Mouse (Mus musculus) stomach, embryonic 15.5 days (tissue): ENCODE measurements around the gene Plekhh2. TPM values are rescaled to one million over a fixed set of nuclear protein-coding genes. Genes with fewer than 3 reads are reported as not detected.

ENCODE experiments used
- ATAC-seq: fragments of 200-750 bp; cut with Nextera tagmentation; 2 replicates; pipeline ENCODE4 v1.8.0; 2017; ENCODE audit warnings: low read depth, moderate number of reproducible peaks, moderate TSS enrichment; ENCODE audit not compliant: insufficient read depth, low FRiP score
- H3K27ac ChIP-seq: fragments of 300-500 bp; sonication (generic); 2 replicates; pipeline ENCODE4 v1.5.1; 2015; ENCODE audit warnings: mild to moderate bottlenecking, inconsistent platforms
- H3K27me3 ChIP-seq: fragments of 300-500 bp; sonication (generic); replicated peaks from 2 replicates; pipeline ENCODE4 v1.6.1; 2015; ENCODE audit warnings: inconsistent platforms
- H3K36me3 ChIP-seq: fragments of 300-500 bp; sonication (generic); 2 replicates; pipeline ENCODE4 v1.6.1; 2015; ENCODE audit warnings: inconsistent platforms
- H3K4me1 ChIP-seq: fragments of 300-500 bp; sonication (generic); 2 replicates; pipeline ENCODE4 v1.6.1; 2015; ENCODE audit warnings: inconsistent platforms
- H3K4me2 ChIP-seq: fragments of 300-500 bp; sonication (generic); 2 replicates; pipeline ENCODE4 v1.6.1; 2015; ENCODE audit warnings: mild to moderate bottlenecking, inconsistent platforms
- H3K4me3 ChIP-seq: fragments of 300-500 bp; sonication (generic); replicated peaks from 2 replicates; pipeline ENCODE4 v1.5.1; 2015; ENCODE audit warnings: inconsistent platforms
- H3K9ac ChIP-seq: fragments of 300-500 bp; sonication (generic); 2 replicates; pipeline ENCODE4 v1.6.1; 2015; ENCODE audit warnings: inconsistent platforms
- H3K9me3 ChIP-seq: fragments of 300-500 bp; sonication (generic); 2 replicates; pipeline ENCODE4 v1.6.1; 2016; ENCODE audit warnings: inconsistent platforms
- WGBS: fragments of 180-500 bp; shearing (Covaris S2); methylation state at CpG from one replicate; pipeline ENCODE4 v1.1.7; 2015; 5-methylcytosine and 5-hydroxymethylcytosine counted together
- polyA plus RNA-seq: library from polyadenylated mRNA; unstranded; fragments of >200 nt; fragmentation: Nextera tagmentation; extraction: Ambion mirVana; gene quantifications from 2 replicates; pipeline ENCODE4 v1.2.1, GENCODE M21; 2015

The Plekhh2 gene
- polyA plus RNA-seq, 1 experiment from 2014 or later: 7.8 TPM

DNA sequence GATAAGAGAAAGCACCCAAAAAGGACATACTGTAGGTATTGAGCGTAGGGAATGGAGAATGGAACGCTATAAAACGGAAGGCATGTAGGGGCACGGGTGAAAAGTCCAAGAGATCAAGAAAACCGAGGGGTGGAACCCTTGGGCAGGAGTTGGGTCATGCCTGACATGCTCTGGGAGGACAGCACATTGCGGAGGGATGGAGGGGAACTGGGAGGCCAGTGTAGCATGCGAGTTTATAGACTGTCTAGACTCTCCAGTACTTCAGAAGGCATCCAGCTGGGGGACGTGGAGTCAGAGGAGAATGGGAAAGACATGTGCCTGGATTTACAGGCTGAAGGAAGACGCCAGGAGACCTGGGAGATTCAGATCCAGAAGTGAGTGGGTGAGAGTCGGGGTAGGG lies 68.1 kb downstream of the Plekhh2 start:
- no peak overlapping the region for H3K4me2 ChIP-seq
- H3K9ac ChIP-seq: no peak overlapping the region
- H3K9me3 ChIP-seq: no peaks in the 10 kb centered on the region
- no peaks in the 10 kb centered on the region for H3K4me1 ChIP-seq
- H3K27me3 ChIP-seq: no peaks in the 10 kb centered on the region
- 86% methylated on average over 10 of the region's 10 CpGs for WGBS
- H3K27ac ChIP-seq: no peak overlapping the region
- ATAC-seq: no peak
- H3K36me3 ChIP-seq: no peaks in the 10 kb centered on the region
- no peak overlapping the region for H3K4me3 ChIP-seq

DNA sequence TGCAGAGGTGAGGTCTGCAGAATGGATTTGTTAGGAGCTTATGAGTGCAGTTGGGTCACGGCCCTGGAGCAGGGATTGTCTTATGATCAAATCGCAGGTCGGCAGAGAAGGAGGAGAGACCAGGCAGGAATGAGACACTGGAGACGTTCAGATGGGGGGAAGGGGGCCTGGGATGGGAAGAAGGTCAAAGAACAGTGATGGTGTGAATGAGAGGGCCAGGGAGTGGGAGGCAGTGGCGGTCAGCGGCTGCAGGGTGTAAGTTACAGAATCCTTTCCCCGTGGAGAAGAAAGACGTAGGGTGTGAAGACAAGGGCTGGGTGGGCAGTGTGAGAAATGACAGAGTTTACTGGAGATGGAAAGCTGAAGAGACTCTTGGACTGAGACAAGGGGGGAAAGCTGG lies 69.1 kb downstream of the Plekhh2 start:
- H3K4me1 ChIP-seq: 0 out of 2 replicates have a peak, but pooled peaks cover 4% of the 10 kb centered on the region
- ATAC-seq: no peak
- H3K9me3 ChIP-seq: no peaks in the 10 kb centered on the region
- H3K4me3 ChIP-seq: no peak overlapping the region
- H3K27me3 ChIP-seq: no peaks in the 10 kb centered on the region
- H3K9ac ChIP-seq: no peak overlapping the region
- no peak overlapping the region for H3K4me2 ChIP-seq
- WGBS: 67% methylated on average over 8 of the region's 8 CpGs
- H3K36me3 ChIP-seq: no peaks in the 10 kb centered on the region
- H3K27ac ChIP-seq: peak overlapping the region; percentile 59; the same call in 1 of the 2 replicates

DNA sequence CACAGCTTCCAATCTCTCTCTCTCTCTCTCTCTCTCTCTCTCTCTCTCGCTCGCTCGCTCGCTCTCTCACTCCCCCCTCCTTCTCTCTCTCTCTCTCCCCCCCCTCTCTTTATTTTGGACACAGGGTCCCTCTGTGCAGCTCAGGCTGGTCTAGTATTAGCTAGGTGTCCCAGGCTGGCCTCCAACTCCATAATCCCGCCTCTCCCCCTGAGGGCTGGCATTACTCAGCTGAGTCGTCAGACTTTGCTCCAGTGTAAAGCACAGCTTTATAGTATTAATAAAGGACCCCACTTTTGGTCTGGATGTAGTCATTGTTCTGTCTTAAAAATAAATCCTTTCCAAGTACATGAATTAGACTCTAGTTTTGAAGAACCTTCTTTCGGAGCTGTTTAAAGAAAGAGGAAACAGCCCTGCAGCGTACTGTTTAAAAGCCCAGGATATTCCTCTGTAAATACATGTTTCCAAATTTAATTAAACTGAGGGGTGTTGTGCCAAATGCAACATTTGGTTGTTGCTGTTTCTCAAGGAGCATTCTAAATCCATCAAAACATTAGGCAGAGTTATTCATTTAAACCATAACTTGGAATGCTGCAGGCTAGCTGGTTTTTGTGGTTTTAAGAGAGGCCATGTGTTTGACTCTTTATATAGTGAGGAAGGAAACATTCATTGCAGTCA lies 70.2 kb downstream of the Plekhh2 start:
- WGBS: 53% methylated on average over 8 of the region's 8 CpGs
- 0 out of 2 replicates have a peak, but pooled peaks cover 4% of the 10 kb centered on the region for H3K4me1 ChIP-seq
- no peaks in the 10 kb centered on the region for H3K36me3 ChIP-seq
- no peak overlapping the region for H3K4me2 ChIP-seq
- ATAC-seq: no peak
- H3K27me3 ChIP-seq: no peaks in the 10 kb centered on the region
- H3K9me3 ChIP-seq: no peaks in the 10 kb centered on the region
- no peak overlapping the region for H3K9ac ChIP-seq
- peak overlapping the region; percentile 57 for H3K27ac ChIP-seq
- no peak overlapping the region for H3K4me3 ChIP-seq

- no peak overlapping the region; the same call in 1 of the 2 replicates for H3K27ac ChIP-seq
- WGBS: 77% methylated on average over 9 of the region's 9 CpGs
Observed at GRCm38 (mm10) chr17:84584107-84584506, 72.4 kb downstream of the Plekhh2 start.

GRCm38 (mm10) chr17:84585104-84585503 lies 73.4 kb downstream of the Plekhh2 start:
- Histone ChIP-seq H3K36me3 (no peaks in the 10 kb centered on the region), H3K27me3 (no peaks in the 10 kb centered on the region), H3K4me3 (no peak overlapping the region), H3K9me3 (no peaks in the 10 kb centered on the region), H3K9ac (no peak overlapping the region), H3K27ac (no peak overlapping the region), H3K4me1 (0 out of 2 replicates have a peak, but pooled peaks cover 4% of the 10 kb centered on the region), H3K4me2 (no peak overlapping the region)
- WGBS: 69% methylated on average over 8 of the region's 8 CpGs
- ATAC-seq: peak; percentile 56; the same call in 1 of the 2 replicates

More at GRCm38 (mm10) chr17:84584107-84584506, 72.4 kb downstream of the Plekhh2 start:
- H3K4me1 ChIP-seq: 0 out of 2 replicates have a peak, but pooled peaks cover 4% of the 10 kb centered on the region
- no peaks in the 10 kb centered on the region for H3K27me3 ChIP-seq
- no peak overlapping the region for H3K9ac ChIP-seq
- H3K4me2 ChIP-seq: no peak overlapping the region
- no peaks in the 10 kb centered on the region for H3K36me3 ChIP-seq
- no peaks in the 10 kb centered on the region for H3K9me3 ChIP-seq
- no peak overlapping the region for H3K4me3 ChIP-seq
- ATAC-seq: no peak

GRCm38 (mm10) chr17:84590065-84590464 lies 78.4 kb downstream of the Plekhh2 start:
- 95% methylated on average over 7 of the region's 7 CpGs for WGBS
- H3K27ac ChIP-seq: no peak overlapping the region
- H3K4me3 ChIP-seq: no peak overlapping the region
- no peak overlapping the region for H3K4me2 ChIP-seq
- no peak for ATAC-seq
- H3K36me3 ChIP-seq: peaks cover 8% of the 10 kb centered on the region; the same call in 1 of the 2 replicates
- H3K9me3 ChIP-seq: no peaks in the 10 kb centered on the region
- no peaks in the 10 kb centered on the region for H3K27me3 ChIP-seq
- H3K4me1 ChIP-seq: 0 out of 2 replicates have a peak, but pooled peaks cover 3% of the 10 kb centered on the region
- H3K9ac ChIP-seq: no peak overlapping the region

GRCm38 (mm10) chr17:84591431-84592150 lies 79.9 kb downstream of the Plekhh2 start:
- WGBS: 90% methylated on average over 16 of the region's 16 CpGs
- H3K4me1 ChIP-seq: no peaks in the 10 kb centered on the region
- no peak overlapping the region for H3K27ac ChIP-seq
- H3K9ac ChIP-seq: no peak overlapping the region
- H3K4me3 ChIP-seq: no peak overlapping the region
- ATAC-seq: no peak
- H3K36me3 ChIP-seq: peaks cover 11% of the 10 kb centered on the region; the same call in 1 of the 2 replicates
- H3K9me3 ChIP-seq: no peaks in the 10 kb centered on the region
- H3K27me3 ChIP-seq: no peaks in the 10 kb centered on the region
- H3K4me2 ChIP-seq: no peak overlapping the region

- no peaks in the 10 kb centered on the region for H3K9me3 ChIP-seq
- H3K27me3 ChIP-seq: no peaks in the 10 kb centered on the region
- WGBS: 34% methylated on average over 10 of the region's 10 CpGs
- no peak overlapping the region for H3K4me3 ChIP-seq
- H3K27ac ChIP-seq: no peak overlapping the region
- H3K9ac ChIP-seq: no peak overlapping the region
- H3K4me1 ChIP-seq: no peaks in the 10 kb centered on the region
- peak; percentile 56; the same call in 1 of the 2 replicates for ATAC-seq
- peaks cover 8% of the 10 kb centered on the region; the same call in 1 of the 2 replicates for H3K36me3 ChIP-seq
- no peak overlapping the region; the same call in 1 of the 2 replicates for H3K4me2 ChIP-seq
Observed at GRCm38 (mm10) chr17:84596015-84596441, 84.3 kb downstream of the Plekhh2 start.

DNA sequence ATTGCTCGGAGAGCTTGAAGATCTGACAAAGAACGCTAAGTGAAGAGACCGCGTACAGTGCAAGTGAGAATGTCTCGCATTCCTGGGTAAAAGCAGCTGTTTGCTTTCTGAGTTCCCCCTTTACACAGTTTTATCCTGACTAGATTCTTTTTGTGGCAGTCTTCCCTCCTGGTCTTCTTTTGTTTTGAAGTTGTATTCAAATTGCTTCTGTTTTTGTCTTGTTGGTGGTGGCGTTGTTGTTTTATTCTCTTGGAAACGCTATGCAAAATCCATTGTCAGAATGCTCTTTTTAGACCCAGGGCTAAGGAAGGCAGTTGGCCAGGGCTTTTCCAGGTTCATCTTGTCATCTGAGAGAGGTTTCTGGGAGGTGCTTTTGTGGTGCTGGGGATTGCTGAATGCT lies 84.8 kb downstream of the Plekhh2 start:
- Histone ChIP-seq H3K9me3 (no peaks in the 10 kb centered on the region), H3K27ac (0 out of 2 replicates have a peak overlapping the region, but pooled peaks have one; percentile 7), H3K4me3 (no peak overlapping the region), H3K4me2 (no peak overlapping the region), H3K4me1 (no peaks in the 10 kb centered on the region), H3K27me3 (no peaks in the 10 kb centered on the region), H3K36me3 (peaks cover 6% of the 10 kb centered on the region; the same call in 1 of the 2 replicates), H3K9ac (no peak overlapping the region)
- no peak for ATAC-seq
- WGBS: 53% methylated on average over 7 of the region's 7 CpGs

DNA sequence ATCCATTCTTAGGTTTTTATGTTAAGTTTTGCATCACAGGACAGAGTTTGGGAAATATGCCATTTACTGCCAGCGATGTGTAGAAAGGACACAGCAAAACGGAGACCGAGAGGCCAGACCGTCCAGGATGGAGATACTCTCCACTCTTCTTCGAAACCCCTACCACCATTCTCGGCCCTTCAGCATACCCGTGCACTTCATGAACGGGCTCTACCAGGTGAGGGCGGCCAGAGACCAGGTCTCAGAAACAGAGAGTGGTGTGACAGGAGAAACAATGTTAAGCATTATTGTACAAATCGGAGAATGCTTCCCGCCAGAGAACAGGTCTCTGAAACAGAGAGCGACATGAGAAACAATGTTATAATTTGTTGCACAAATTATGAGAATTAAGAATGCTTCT lies 86.2 kb downstream of the Plekhh2 start:
- ATAC-seq: no peak
- WGBS: 87% methylated on average over 12 of the region's 12 CpGs
- H3K4me1 ChIP-seq: no peaks in the 10 kb centered on the region
- H3K9me3 ChIP-seq: no peaks in the 10 kb centered on the region
- H3K27me3 ChIP-seq: no peaks in the 10 kb centered on the region
- no peak overlapping the region for H3K4me2 ChIP-seq
- peaks cover 3% of the 10 kb centered on the region; the same call in 1 of the 2 replicates for H3K36me3 ChIP-seq
- no peak overlapping the region for H3K4me3 ChIP-seq
- no peak overlapping the region for H3K27ac ChIP-seq
- H3K9ac ChIP-seq: no peak overlapping the region

GRCm38 (mm10) chr17:84598928-84599327 lies 87.2 kb downstream of the Plekhh2 start:
- peaks cover 3% of the 10 kb centered on the region; the same call in 1 of the 2 replicates for H3K36me3 ChIP-seq
- H3K27me3 ChIP-seq: no peaks in the 10 kb centered on the region
- H3K27ac ChIP-seq: no peak overlapping the region
- H3K9me3 ChIP-seq: no peaks in the 10 kb centered on the region
- no peak for ATAC-seq
- H3K9ac ChIP-seq: no peak overlapping the region
- no peak overlapping the region for H3K4me3 ChIP-seq
- WGBS: 90% methylated on average over 7 of the region's 7 CpGs
- H3K4me2 ChIP-seq: no peak overlapping the region
- H3K4me1 ChIP-seq: no peaks in the 10 kb centered on the region
